Mouse (Mus musculus): ENCODE results near the gene Vwa8.

DNA sequence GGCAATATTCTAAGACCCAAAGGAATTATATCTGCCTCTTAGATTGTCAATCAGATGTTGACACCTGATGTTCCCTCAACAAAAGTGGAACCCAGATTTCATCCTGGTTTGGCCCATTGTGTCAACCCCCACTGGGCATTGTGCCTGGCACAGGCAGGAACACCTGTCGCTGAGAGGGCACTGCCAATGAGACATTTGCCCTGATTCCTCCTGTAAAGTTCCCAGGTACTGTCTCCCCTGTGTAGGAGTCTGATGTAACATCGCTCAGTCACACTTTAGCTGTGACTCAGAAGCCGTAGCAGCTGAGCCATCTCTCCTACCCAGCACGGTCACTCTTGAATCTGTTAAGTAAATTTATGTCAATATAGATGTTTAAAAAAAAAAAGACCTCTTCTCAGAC lies 382.8 kb downstream of the Vwa8 start:
- no peak for TF ChIP-seq HCFC1 (IDR thresholded peaks at IDR 0.05; ENCODE audit: borderline replicate concordance, insufficient read depth, low read length)
- no peak for TF ChIP-seq ZNF384 (IDR thresholded peaks at IDR 0.05; ENCODE audit: low read depth, low read length)
- TF ChIP-seq CHD2 (IDR thresholded peaks at IDR 0.05; ENCODE audit: low read depth, low read length): no peak
- no peak for TF ChIP-seq MAFK (IDR thresholded peaks at IDR 0.05; ENCODE audit: insufficient read depth, low read depth, low read length)
- no peak for TF ChIP-seq ZC3H11A (IDR thresholded peaks at IDR 0.05; ENCODE audit: borderline replicate concordance, low read depth, low read length)

Data from ES-E14 (cell line).